Mouse (Mus musculus): ENCODE measurements around the gene Lama1.

DNA sequence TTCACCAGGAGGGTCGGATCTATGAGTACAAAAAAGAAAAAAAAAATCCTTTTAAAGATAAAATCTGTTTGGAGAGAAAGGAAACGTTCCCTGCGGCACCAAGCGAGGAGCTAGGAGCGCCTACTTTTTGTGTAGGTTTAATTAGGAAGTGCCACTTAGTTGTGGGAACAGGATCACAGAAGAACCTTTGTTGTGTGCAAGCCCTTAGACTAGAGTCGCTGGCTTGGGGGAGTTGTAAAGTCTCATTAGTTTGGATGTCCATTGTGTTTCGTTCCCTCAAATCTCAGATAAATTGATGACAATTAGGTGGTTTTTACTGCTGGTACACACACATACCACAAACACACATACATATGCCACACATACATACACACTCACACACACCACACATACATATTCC is 25.0 kb downstream of the Lama1 start:
- no peak for TF ChIP-seq CTCF (IDR thresholded peaks at IDR 0.05; ENCODE audit: low read depth)
- TF ChIP-seq EP300 (IDR thresholded peaks at IDR 0.05; ENCODE audit: low read depth): no peak
